Comparison of ENCODE assay signal across 8 mouse cellular contexts in genomic region chr11:110251534-110251933, GRCm38 (mm10). TPM values are rescaled to one million over a fixed set of nuclear protein-coding genes. Genes with fewer than 3 reads are reported as not detected.
DNase-seq lines count a peak whose midpoint lies in the region; ATAC-seq and TF ChIP-seq lines count a peak whose summit lies in the region.
"Had no signal": no experiment of that assay in that cellular context is flagged by ENCODE, and none has a peak within 500 bp of the region (broad histone marks: within the 10 kb centered on the region; RNA-seq: fewer than 3 reads in every experiment).

Gene Abca6 (minus strand): TSS chr11:110251776.

- no peak within 1 kb of the TSS for H3K9ac ChIP-seq in hindbrain, postnatal 0 days (replicated peaks; ENCODE audit: low read length)
- 0 out of 2 replicates have a peak within 1 kb of the TSS, but pooled peaks have one; percentile 20 for H3K9ac ChIP-seq in lung, postnatal 0 days (replicated peaks; ENCODE audit: low read depth)
- H3K9ac ChIP-seq in stomach, embryonic 14.5 days (replicated peaks; ENCODE audit: low read depth, low read length) = no peak within 1 kb of the TSS

- no peak for TF ChIP-seq EP300 in lung, postnatal 0 days (IDR thresholded peaks at IDR 0.05)

- no peak for ATAC-seq in hindbrain, postnatal 0 days
- ATAC-seq in lung, postnatal 0 days = peak; percentile 50
- no peak for ATAC-seq in stomach, embryonic 14.5 days (ENCODE audit: insufficient number of reproducible peaks, insufficient read depth, low FRiP score, low read depth)

- intact Hi-C loops in gastrocnemius, postnatal 14 days (cut with DNase I; ENCODE audit: low total_unique reads) = no loop called here

- peak within 1 kb of the TSS; percentile 54 for H3K4me2 ChIP-seq in hindbrain, postnatal 0 days (ENCODE audit: low read depth, low read length)
- peak within 1 kb of the TSS; percentile 15; the same call in 1 of the 2 replicates for H3K4me2 ChIP-seq in lung, postnatal 0 days (replicated peaks; ENCODE audit: low read depth, low read length)
- peak within 1 kb of the TSS; percentile 15 for H3K4me2 ChIP-seq in stomach, embryonic 14.5 days (replicated peaks; ENCODE audit: low read depth, low read length)

- H3K9me3 ChIP-seq in hindbrain, postnatal 0 days (ENCODE audit: low read length) = no peaks in the 10 kb centered on the region
- no peaks in the 10 kb centered on the region for H3K9me3 ChIP-seq in lung, postnatal 0 days (ENCODE audit: low read length)
- H3K9me3 ChIP-seq in stomach, embryonic 14.5 days (ENCODE audit: control insufficient read depth, low read depth, low read length) = no peaks in the 10 kb centered on the region

- no peaks in the 10 kb centered on the region for H3K4me1 ChIP-seq in hindbrain, postnatal 0 days (ENCODE audit: insufficient read depth, low read length)
- H3K4me1 ChIP-seq in lung, postnatal 0 days (ENCODE audit: insufficient read depth, low read depth, low read length) = no peaks in the 10 kb centered on the region
- no peaks in the 10 kb centered on the region for H3K4me1 ChIP-seq in stomach, embryonic 14.5 days (ENCODE audit: control insufficient read depth, insufficient read depth, low read length)
- H3K4me1 ChIP-seq: megakaryocyte, embryonic 14.5 days had no signal

- TF ChIP-seq CTCF in hindbrain, postnatal 0 days (IDR thresholded peaks at IDR 0.05; ENCODE audit: low read depth) = no peak
- no peak for TF ChIP-seq CTCF in lung, postnatal 0 days (IDR thresholded peaks at IDR 0.05)

- 11% methylated on average over 8 of the region's 8 CpGs for WGBS in hindbrain, postnatal 0 days
- 8% methylated on average over 8 of the region's 8 CpGs for WGBS in lung, postnatal 0 days
- 9% methylated on average over 8 of the region's 8 CpGs for WGBS in stomach, embryonic 14.5 days

- no peak within 1 kb of the TSS for H3K27ac ChIP-seq in hindbrain, postnatal 0 days
- no peak within 1 kb of the TSS for H3K27ac ChIP-seq in lung, postnatal 0 days (ENCODE audit: low read length)
- no peak within 1 kb of the TSS for H3K27ac ChIP-seq in stomach, embryonic 14.5 days (ENCODE audit: low read length)

- H3K36me3 ChIP-seq in hindbrain, postnatal 0 days (ENCODE audit: insufficient read depth, low read length) = no peaks in the 10 kb centered on the region
- no peaks in the 10 kb centered on the region for H3K36me3 ChIP-seq in lung, postnatal 0 days (ENCODE audit: insufficient read depth, low read length)
- no peaks in the 10 kb centered on the region for H3K36me3 ChIP-seq in stomach, embryonic 14.5 days (ENCODE audit: control insufficient read depth, insufficient read depth, low read length)

- H3K4me3 ChIP-seq in hindbrain, postnatal 0 days (ENCODE audit: low read length) = peak within 1 kb of the TSS; percentile 30
- H3K4me3 ChIP-seq in lung, postnatal 0 days (ENCODE audit: low read depth, low read length) = peak within 1 kb of the TSS; percentile 19
- peak within 1 kb of the TSS; percentile 13; the same call in 1 of the 2 replicates for H3K4me3 ChIP-seq in stomach, embryonic 14.5 days (ENCODE audit: low read depth, low read length)
- H3K4me3 ChIP-seq: megakaryocyte, embryonic 14.5 days had no signal

- peak; percentile 4 to 29 for DNase-seq in urinary bladder, postnatal 36 days (ENCODE audit: low spot score in 2 of 2)
- no peak for DNase-seq in urinary bladder, adult 2 months (ENCODE audit: low spot score)
- DNase-seq in gastrocnemius, postnatal 14 days = peak; percentile 23
- peak; percentile 43 for DNase-seq in hindbrain, postnatal 0 days (ENCODE audit: low spot score)
- peak; percentile 79 for DNase-seq in lung, postnatal 0 days (ENCODE audit: low spot score)
- no peak for DNase-seq in left cerebral cortex, adult 9 months (ENCODE audit: low spot score in 2 of 2)

- no peaks in the 10 kb centered on the region for H3K27me3 ChIP-seq in hindbrain, postnatal 0 days (ENCODE audit: insufficient read depth, low read length)
- no peaks in the 10 kb centered on the region for H3K27me3 ChIP-seq in lung, postnatal 0 days (replicated peaks; ENCODE audit: insufficient read depth, low read length)
- no peaks in the 10 kb centered on the region for H3K27me3 ChIP-seq in stomach, embryonic 14.5 days (ENCODE audit: control insufficient read depth, insufficient read depth, low read length)
- H3K27me3 ChIP-seq: megakaryocyte, embryonic 14.5 days had no signal

RNA-seq across cellular contexts. Expression of gene Abca6, which starts in this region (rescaled TPM):
- 3.4 and 4.0 TPM in 2 replicates for polyA plus RNA-seq in urinary bladder, adult 2 months (2012; rRNA removed)
- 1 to 10 TPM; 3.7 to 4.7 TPM for total RNA-seq in gastrocnemius, postnatal 14 days (2021)
- 0.63 and 0.93 TPM in 2 replicates for total RNA-seq in hindbrain, postnatal 0 days (2014; rRNA removed)
- polyA plus RNA-seq in hindbrain, postnatal 0 days (2015; fragmentation: Nextera tagmentation; extraction: Ambion mirVana) = 0.75 and 0.76 TPM in 2 replicates
- polyA plus RNA-seq in lung, postnatal 0 days (2015; fragmentation: Nextera tagmentation; extraction: Ambion mirVana) = 1.6 and 2.3 TPM in 2 replicates
- 0.95 and 1.1 TPM in 2 replicates for polyA plus RNA-seq in stomach, embryonic 14.5 days (2014; fragmentation: Nextera tagmentation; extraction: Ambion mirVana)

Comparison
In these comparisons a context has a peak if more than half of its experiments do, and no peak if none do; other contexts are left out.
1. DNase-seq: peak in urinary bladder, postnatal 36 days (2 of 2), gastrocnemius, postnatal 14 days (single experiment) and lung, postnatal 0 days (single experiment); none in urinary bladder, adult 2 months (single experiment) and left cerebral cortex, adult 9 months (0 of 2).
2. Peak in DNase-seq, H3K4me3 ChIP-seq and H3K4me2 ChIP-seq in hindbrain, postnatal 0 days; RNA of the gene not detected or under 1 TPM.
3. Peak in every context shown above with its lines, with median percentiles within 50 percentile points of each other: H3K4me2 ChIP-seq and H3K4me3 ChIP-seq.